Mouse (Mus musculus): Measurements from ENCODE around the gene Olfr279. TPM values are rescaled to one million over a fixed set of nuclear protein-coding genes. Genes with fewer than 3 reads are reported as not detected.
"Not testable (repeated sequence)": the region's sequence is repeated elsewhere in the genome, so short reads cannot be mapped to it uniquely, and the experiment has no call there.

Olfr279 gene
- polyA plus RNA-seq, 1 experiment from 2014 or later = not detected

- no peaks in the 10 kb centered on the region for H3K27me3 ChIP-seq
- H3K9me3 ChIP-seq = no peaks in the 10 kb centered on the region
- 23% methylated on average over 17 of the region's 17 CpGs for WGBS
- H3K9ac ChIP-seq = no peak overlapping the region
- ATAC-seq (ENCODE audit: borderline replicate concordance, extremely low read depth, low FRiP score, low TSS enrichment) = 0 out of 2 replicates have a peak, but pooled peaks have one; percentile 41
- no peak overlapping the region for H3K4me3 ChIP-seq
- 0 out of 2 replicates have a peak overlapping the region, but pooled peaks have one; percentile 4 for H3K4me2 ChIP-seq
- no peak overlapping the region for H3K27ac ChIP-seq
- peaks cover 14% of the 10 kb centered on the region for H3K4me1 ChIP-seq
- peaks cover 2% of the 10 kb centered on the region; the same call in 1 of the 2 replicates for H3K36me3 ChIP-seq
Measured at GRCm38 (mm10) chr15:98512799-98513321, 20.7 kb downstream of the Olfr279 start.

GRCm38 (mm10) chr15:98513676-98514075, 21.5 kb downstream of the Olfr279 start:
- H3K27ac ChIP-seq, H3K9me3 ChIP-seq: not testable (repeated sequence)
- WGBS = 54% methylated on average over 3 of the region's 3 CpGs

GRCm38 (mm10) chr15:98514146-98514545, 21.9 kb downstream of the Olfr279 start:
- Histone ChIP-seq H3K27me3 (no peaks in the 10 kb centered on the region), H3K4me1 (peaks cover 14% of the 10 kb centered on the region), H3K9me3 (no peaks in the 10 kb centered on the region), H3K9ac (no peak overlapping the region), H3K27ac (no peak overlapping the region), H3K4me3 (no peak overlapping the region), H3K4me2 (no peak overlapping the region), H3K36me3 (peaks cover 9% of the 10 kb centered on the region)
- WGBS = 78% methylated on average over 8 of the region's 8 CpGs
- ATAC-seq (ENCODE audit: borderline replicate concordance, extremely low read depth, low FRiP score, low TSS enrichment) = no peak

More at GRCm38 (mm10) chr15:98513676-98514075, 21.5 kb downstream of the Olfr279 start:
- H3K27me3 ChIP-seq; H3K4me2 ChIP-seq; H3K9ac ChIP-seq; H3K4me3 ChIP-seq; ATAC-seq (ENCODE audit: borderline replicate concordance, extremely low read depth, low FRiP score, low TSS enrichment); H3K36me3 ChIP-seq: not testable (repeated sequence)
- peaks cover 14% of the 10 kb centered on the region for H3K4me1 ChIP-seq

GRCm38 (mm10) chr15:98514845-98515244, 22.6 kb downstream of the Olfr279 start:
- H3K4me2 ChIP-seq; H3K4me3 ChIP-seq; H3K27ac ChIP-seq; ATAC-seq (ENCODE audit: borderline replicate concordance, extremely low read depth, low FRiP score, low TSS enrichment); H3K9ac ChIP-seq; H3K27me3 ChIP-seq; H3K9me3 ChIP-seq: not testable (repeated sequence)
- peaks cover 14% of the 10 kb centered on the region for H3K36me3 ChIP-seq
- 68% methylated on average over 2 of the region's 2 CpGs for WGBS
- peaks cover 14% of the 10 kb centered on the region for H3K4me1 ChIP-seq

GRCm38 (mm10) chr15:98517380-98518355, 25.5 kb downstream of the Olfr279 start:
- H3K4me1 ChIP-seq = peaks cover 9% of the 10 kb centered on the region; the same call in 1 of the 2 replicates
- 72% methylated on average over 16 of the region's 16 CpGs for WGBS
- no peak overlapping the region for H3K9ac ChIP-seq
- no peak overlapping the region for H3K4me3 ChIP-seq
- no peaks in the 10 kb centered on the region for H3K27me3 ChIP-seq
- H3K27ac ChIP-seq = no peak overlapping the region
- ATAC-seq (ENCODE audit: borderline replicate concordance, extremely low read depth, low FRiP score, low TSS enrichment) = no peak
- H3K36me3 ChIP-seq = peaks cover 40% of the 10 kb centered on the region
- no peaks in the 10 kb centered on the region for H3K9me3 ChIP-seq
- no peak overlapping the region for H3K4me2 ChIP-seq

GRCm38 (mm10) chr15:98521245-98521644, 29.0 kb downstream of the Olfr279 start:
- Histone ChIP-seq H3K4me3 (no peak overlapping the region), H3K9me3 (no peaks in the 10 kb centered on the region), H3K27me3 (no peaks in the 10 kb centered on the region), H3K27ac (no peak overlapping the region), H3K36me3 (peaks cover 73% of the 10 kb centered on the region), H3K4me2 (no peak overlapping the region), H3K9ac (no peak overlapping the region), H3K4me1 (no peaks in the 10 kb centered on the region)
- no peak for ATAC-seq (ENCODE audit: borderline replicate concordance, extremely low read depth, low FRiP score, low TSS enrichment)
- WGBS = 91% methylated on average over 3 of the region's 3 CpGs

GRCm38 (mm10) chr15:98526057-98526456, 33.9 kb downstream of the Olfr279 start:
- H3K4me2 ChIP-seq = no peak overlapping the region
- H3K9me3 ChIP-seq = no peaks in the 10 kb centered on the region
- H3K4me3 ChIP-seq = no peak overlapping the region
- H3K9ac ChIP-seq = no peak overlapping the region
- H3K27ac ChIP-seq = no peak overlapping the region
- 70% methylated on average over 5 of the region's 5 CpGs for WGBS
- no peak for ATAC-seq (ENCODE audit: borderline replicate concordance, extremely low read depth, low FRiP score, low TSS enrichment)
- H3K36me3 ChIP-seq = peaks cover 85% of the 10 kb centered on the region
- H3K27me3 ChIP-seq = no peaks in the 10 kb centered on the region
- no peaks in the 10 kb centered on the region for H3K4me1 ChIP-seq

- Histone ChIP-seq H3K36me3 (peaks cover 79% of the 10 kb centered on the region), H3K9ac (no peak overlapping the region), H3K9me3 (no peaks in the 10 kb centered on the region), H3K27me3 (no peaks in the 10 kb centered on the region), H3K4me2 (no peak overlapping the region), H3K27ac (no peak overlapping the region), H3K4me1 (peaks cover 5% of the 10 kb centered on the region), H3K4me3 (no peak overlapping the region)
- 93% methylated on average over 5 of the region's 5 CpGs for WGBS
- ATAC-seq (ENCODE audit: borderline replicate concordance, extremely low read depth, low FRiP score, low TSS enrichment) = no peak
Measured at GRCm38 (mm10) chr15:98527056-98527771, 35.0 kb downstream of the Olfr279 start.

GRCm38 (mm10) chr15:98528066-98528563, 35.9 kb downstream of the Olfr279 start:
- no peaks in the 10 kb centered on the region for H3K9me3 ChIP-seq
- no peak overlapping the region for H3K4me3 ChIP-seq
- 85% methylated on average over 5 of the region's 5 CpGs for WGBS
- no peaks in the 10 kb centered on the region for H3K27me3 ChIP-seq
- H3K9ac ChIP-seq = no peak overlapping the region
- peaks cover 12% of the 10 kb centered on the region for H3K4me1 ChIP-seq
- no peak overlapping the region for H3K27ac ChIP-seq
- H3K4me2 ChIP-seq = no peak overlapping the region
- H3K36me3 ChIP-seq = peaks cover 70% of the 10 kb centered on the region
- ATAC-seq (ENCODE audit: borderline replicate concordance, extremely low read depth, low FRiP score, low TSS enrichment) = no peak

GRCm38 (mm10) chr15:98532281-98532680, 40.1 kb downstream of the Olfr279 start:
- peak overlapping the region; percentile 91 for H3K4me3 ChIP-seq
- WGBS = 17% methylated on average over 5 of the region's 5 CpGs

GRCm38 (mm10) chr15:98533035-98533531, 40.9 kb downstream of the Olfr279 start:
- peak overlapping the region; percentile 65 for H3K4me2 ChIP-seq
- under 1% methylated on average over 18 of the region's 18 CpGs for WGBS
- no peak for ATAC-seq (ENCODE audit: borderline replicate concordance, extremely low read depth, low FRiP score, low TSS enrichment)

More at GRCm38 (mm10) chr15:98532281-98532680, 40.1 kb downstream of the Olfr279 start:
- Histone ChIP-seq H3K9ac (peak overlapping the region; percentile 82), H3K27me3 (no peaks in the 10 kb centered on the region), H3K4me1 (peaks cover 12% of the 10 kb centered on the region), H3K4me2 (peak overlapping the region; percentile 65), H3K36me3 (peaks cover 33% of the 10 kb centered on the region), H3K27ac (no peak overlapping the region), H3K9me3 (no peaks in the 10 kb centered on the region)
- ATAC-seq (ENCODE audit: borderline replicate concordance, extremely low read depth, low FRiP score, low TSS enrichment) = no peak

More at GRCm38 (mm10) chr15:98533035-98533531, 40.9 kb downstream of the Olfr279 start:
- Histone ChIP-seq H3K27ac (peak overlapping the region; percentile 98), H3K4me1 (peaks cover 12% of the 10 kb centered on the region), H3K9ac (peak overlapping the region; percentile 82), H3K36me3 (peaks cover 25% of the 10 kb centered on the region), H3K9me3 (no peaks in the 10 kb centered on the region), H3K4me3 (peak overlapping the region; percentile 91), H3K27me3 (no peaks in the 10 kb centered on the region)
